Mouse (Mus musculus) cortical plate, adult 2 months (tissue): ENCODE measurements around the gene Slc22a27. TPM values are rescaled to one million over a fixed set of nuclear protein-coding genes. Genes with fewer than 3 reads are reported as not detected.
"Not testable (repeated sequence)": the region's sequence is repeated elsewhere in the genome, so short reads cannot be mapped to it uniquely, and the experiment has no call there.

Experiments
- H3K27ac ChIP-seq: fragments of 200-500 bp; 2 replicates; pipeline ENCODE4 v1.5.1; 2012; ENCODE audit warnings: low read length, control low read depth, inconsistent platforms; ENCODE audit not compliant: insufficient read depth
- H3K4me1 ChIP-seq: fragments of 200-500 bp; 2 replicates; pipeline ENCODE4 v1.6.1; 2011; ENCODE audit warnings: low read length; ENCODE audit not compliant: control insufficient read depth, insufficient read depth
- H3K4me3 ChIP-seq: fragments of 200-500 bp; 2 replicates; pipeline ENCODE4 v1.5.1; 2011; ENCODE audit warnings: mild to moderate bottlenecking, low read length, control low read depth; ENCODE audit not compliant: insufficient read depth
- CTCF ChIP-seq: fragments of 200-500 bp; IDR thresholded peaks from 2 replicates; pipeline ENCODE4 v1.5.1; 2011; ENCODE audit warnings: mild to moderate bottlenecking, control low read depth, low read length; ENCODE audit not compliant: insufficient read depth; ENCODE audit errors: extremely low read depth
- POLR2A ChIP-seq: fragments of 200-500 bp; IDR thresholded peaks from 2 replicates; pipeline ENCODE4 v1.6.1; 2011; ENCODE audit warnings: mild to moderate bottlenecking, low read length, control low read depth; ENCODE audit not compliant: insufficient read depth; ENCODE audit errors: extremely low read depth
- polyA plus RNA-seq: library from polyadenylated mRNA; depleted of rRNA; stranded (reverse); fragments of >200 nt; gene quantifications from 2 replicates; pipeline ENCODE4 v1.2.3, GENCODE M21; 2012; rRNA removed

The Slc22a27 gene
- not detected in 2 replicates for polyA plus RNA-seq

- H3K4me1 ChIP-seq, H3K4me3 ChIP-seq, H3K27ac ChIP-seq: not testable (repeated sequence)
Observed at GRCm38 (mm10) chr19:7965927-7966326, at the start of gene Slc22a27. Gene Slc22a27, minus strand, starts transcription at chr19:7966027.

- not testable (repeated sequence) for H3K4me3 ChIP-seq, H3K4me1 ChIP-seq, H3K27ac ChIP-seq
Observed at GRCm38 (mm10) chr19:8011596-8011995, 45.8 kb upstream of the Slc22a27 start.

DNA sequence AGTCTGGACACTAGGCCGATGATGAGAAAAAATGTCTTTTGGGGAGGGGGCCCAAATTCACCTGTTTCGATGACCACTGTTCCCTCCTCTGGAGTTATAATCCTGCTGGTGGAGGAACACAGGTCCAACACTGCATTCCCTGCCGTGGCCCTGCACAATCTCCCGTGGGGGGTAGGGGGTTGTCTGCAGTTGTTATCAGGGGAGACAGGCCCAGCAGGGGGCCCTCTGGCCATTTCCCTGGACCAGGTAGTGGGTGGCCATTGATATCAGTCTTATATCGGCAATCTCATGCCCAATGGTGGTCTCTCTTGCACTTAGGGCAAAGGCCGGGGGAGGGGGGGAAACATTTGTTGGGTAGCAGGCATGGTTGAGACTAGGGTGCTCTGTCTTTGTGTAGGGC lies 43.3 kb upstream of the Slc22a27 start:
- not testable (repeated sequence) for H3K27ac ChIP-seq, H3K4me1 ChIP-seq, H3K4me3 ChIP-seq

- no peaks in the 10 kb centered on the region for H3K4me1 ChIP-seq
- H3K4me3 ChIP-seq = no peak overlapping the region
- TF ChIP-seq CTCF (no peak), POLR2A (no peak)
- no peak overlapping the region for H3K27ac ChIP-seq
Observed at GRCm38 (mm10) chr19:7968703-7969102, 2.9 kb upstream of the Slc22a27 start.

- not testable (repeated sequence) for H3K4me1 ChIP-seq, H3K27ac ChIP-seq, H3K4me3 ChIP-seq
Observed at GRCm38 (mm10) chr19:7966550-7966949, 723 bp upstream of the Slc22a27 start.

GRCm38 (mm10) chr19:7939391-7939790 lies 26.4 kb downstream of the Slc22a27 start:
- H3K4me3 ChIP-seq, H3K27ac ChIP-seq, H3K4me1 ChIP-seq: not testable (repeated sequence)

GRCm38 (mm10) chr19:7876626-7877025 lies 89.2 kb downstream of the Slc22a27 start:
- Histone ChIP-seq H3K4me1 (no peaks in the 10 kb centered on the region), H3K4me3 (no peak overlapping the region), H3K27ac (no peak overlapping the region)
- TF ChIP-seq CTCF = no peak

- Histone ChIP-seq H3K27ac (no peak overlapping the region), H3K4me3 (no peak overlapping the region), H3K4me1 (no peaks in the 10 kb centered on the region)
- no peak for TF ChIP-seq POLR2A
- no peak for TF ChIP-seq CTCF
Observed at GRCm38 (mm10) chr19:7829851-7830250, 136.0 kb downstream of the Slc22a27 start.

Other genes with a start within 250 kb of the Slc22a27 start
- gene Slc22a26, start 163.4 kb downstream of the Slc22a27 start, polyA plus RNA-seq = not detected in 2 replicates
- gene Slc22a28, start 166.0 kb upstream of the Slc22a27 start, polyA plus RNA-seq = not detected in 2 replicates